Mouse (Mus musculus): Measurements from ENCODE around the gene Rsph10b.

Gene Rsph10b

DNA sequence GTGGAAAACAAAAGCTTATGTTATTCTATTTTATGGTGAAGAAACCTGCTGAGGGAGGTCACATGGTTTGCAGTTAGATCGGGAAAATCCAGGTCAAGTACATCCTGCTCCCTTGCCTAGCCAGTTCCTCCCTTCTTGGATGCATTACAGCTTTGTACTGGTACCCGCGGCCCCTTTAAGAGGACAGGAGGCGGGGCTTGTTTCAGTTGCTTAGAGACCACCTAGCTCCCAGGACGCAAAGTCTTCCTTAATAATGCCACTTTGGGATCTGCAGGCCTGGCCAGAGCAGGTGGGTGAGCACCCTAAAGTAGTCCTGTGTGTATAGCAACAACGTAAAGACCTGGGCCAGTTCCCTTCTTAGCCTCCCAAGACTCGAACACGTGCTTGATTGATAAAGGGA is at the start of gene Rsph10b:
Gene Rsph10b (plus strand): TSS at position 205 of the 400 bp plus-strand sequence.
- no peak for DNase-seq (ENCODE audit: low read depth, low spot score)

DNA sequence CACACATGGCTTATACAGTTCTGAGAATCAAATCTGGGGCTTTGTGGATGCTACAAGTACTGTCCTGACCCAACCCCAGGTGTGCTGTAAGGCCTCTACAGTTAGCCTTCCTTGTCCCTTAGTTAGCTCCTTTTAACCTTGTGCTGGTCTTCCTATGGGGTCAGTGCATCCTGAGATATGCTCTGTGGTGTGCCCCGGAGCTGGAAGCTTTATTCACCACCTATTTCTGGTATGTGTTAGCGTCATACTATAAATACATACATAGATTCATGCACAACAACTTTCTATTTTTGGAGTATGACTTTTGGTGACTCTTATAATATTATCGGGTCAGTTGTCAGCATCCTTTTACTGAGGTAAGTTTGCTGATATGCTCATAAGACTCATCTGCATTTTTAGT is 47.6 kb upstream of the Rsph10b start:
- DNase-seq (ENCODE audit: low read depth, low spot score) = no peak

DNA sequence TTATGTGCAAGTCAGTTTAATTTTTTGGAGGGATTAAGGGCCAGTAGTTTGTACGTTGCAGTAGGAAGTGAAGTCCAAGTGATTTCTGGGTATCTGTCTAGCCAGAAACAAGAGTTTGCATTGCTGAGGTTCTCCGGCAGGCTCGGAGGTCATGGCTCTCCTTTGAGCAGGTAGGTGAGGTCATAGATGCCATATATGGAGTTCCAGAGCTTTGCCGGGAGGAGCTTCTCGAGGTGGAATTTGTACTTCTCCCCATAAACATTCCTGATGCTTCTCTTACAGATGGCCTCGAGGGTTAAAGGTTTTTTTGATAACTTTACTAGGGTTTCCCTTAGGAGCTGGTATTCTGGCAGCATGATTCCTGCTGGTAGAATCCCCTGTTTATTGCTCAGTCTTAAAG is 42.1 kb upstream of the Rsph10b start:
- no peak for DNase-seq (ENCODE audit: low read depth, low spot score)

DNA sequence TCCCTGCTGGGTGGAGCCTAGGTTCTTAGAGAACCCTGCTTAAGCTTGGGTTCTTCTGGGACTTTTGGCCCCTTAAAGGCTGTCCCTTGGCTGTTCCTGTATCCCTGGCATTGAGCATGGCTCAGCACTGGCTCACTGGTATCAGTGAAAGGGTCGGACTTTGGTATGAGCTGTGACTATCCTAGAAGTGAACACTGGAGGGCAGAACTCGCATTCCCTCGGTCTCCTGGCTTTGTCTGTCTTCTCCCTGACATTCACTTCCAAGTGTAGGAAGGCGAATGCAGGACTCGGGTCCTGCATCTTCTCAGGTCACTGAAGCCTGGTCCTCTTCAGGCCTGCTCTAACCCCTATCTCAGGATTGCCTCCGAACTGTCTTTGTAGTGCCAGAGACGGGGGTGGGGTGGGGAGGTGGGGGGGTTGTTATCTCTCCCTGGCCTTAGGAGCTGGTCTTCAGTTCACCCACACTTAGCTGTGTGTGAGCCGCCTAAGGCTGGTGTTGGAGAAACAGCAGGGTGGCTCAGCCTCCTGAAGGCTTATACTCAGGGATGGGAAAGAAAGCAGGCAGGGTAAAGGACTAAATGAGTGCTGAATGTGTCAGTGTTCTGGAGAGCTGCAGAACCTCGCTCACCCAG is 40.5 kb upstream of the Rsph10b start:
- DNase-seq (ENCODE audit: low read depth, low spot score) = no peak

DNA sequence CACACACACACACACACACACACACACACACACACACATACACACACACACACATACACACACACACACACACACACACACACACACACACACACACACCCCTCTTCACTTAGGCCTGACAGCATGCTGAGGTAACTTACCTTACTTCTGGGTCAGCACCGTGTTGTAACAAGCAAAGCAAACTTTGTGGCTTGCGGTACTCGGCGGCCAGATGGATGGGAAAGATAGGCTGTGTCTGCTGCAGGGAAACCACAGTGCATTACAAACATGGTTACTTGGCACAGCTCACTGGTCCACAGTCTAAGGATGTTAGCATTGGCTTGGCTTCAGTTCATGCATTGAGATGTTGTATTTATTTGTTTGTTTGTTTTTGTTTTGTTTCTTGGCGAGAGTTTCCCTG is 39.4 kb upstream of the Rsph10b start:
- DNase-seq (ENCODE audit: low read depth, low spot score) = no peak

DNA sequence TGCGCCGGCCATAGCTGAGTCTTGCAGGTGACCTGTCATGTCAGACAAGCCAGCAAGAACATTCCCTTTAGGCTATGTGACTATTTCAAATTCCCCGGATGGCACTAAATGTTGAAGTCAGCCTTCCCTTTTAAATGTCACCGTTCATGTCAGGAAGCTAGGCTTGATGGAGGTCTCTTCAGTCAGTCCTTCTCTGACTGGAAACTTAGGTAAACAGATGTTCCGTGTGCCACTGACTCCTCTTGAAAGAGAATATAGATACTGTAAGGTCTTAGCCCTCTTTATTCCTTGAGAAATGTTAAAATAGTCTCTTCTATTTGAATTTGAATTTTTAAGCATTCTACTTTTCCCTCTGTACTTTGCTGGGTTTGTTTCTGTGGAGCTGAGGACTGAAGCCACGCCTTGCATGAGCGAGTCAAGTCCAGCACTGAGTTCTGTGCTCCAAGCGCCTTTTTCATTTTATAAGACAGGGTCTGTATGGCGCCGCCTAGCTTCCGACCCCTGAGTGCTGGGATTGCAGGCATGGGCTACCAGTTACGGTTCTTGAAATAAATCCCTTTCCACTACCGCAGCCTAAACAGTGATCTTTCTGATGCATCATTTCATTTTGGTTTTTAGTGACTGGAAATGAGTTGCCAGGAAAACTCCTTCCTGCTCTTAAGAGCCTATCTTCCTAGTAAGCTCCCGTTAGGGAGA is 35.1 kb upstream of the Rsph10b start, which contains the start of gene Ankrd61:
Gene Ankrd61 (minus strand): TSS at position 51 of the 696 bp plus-strand sequence.
- DNase-seq (ENCODE audit: low read depth, low spot score) = no peak

DNA sequence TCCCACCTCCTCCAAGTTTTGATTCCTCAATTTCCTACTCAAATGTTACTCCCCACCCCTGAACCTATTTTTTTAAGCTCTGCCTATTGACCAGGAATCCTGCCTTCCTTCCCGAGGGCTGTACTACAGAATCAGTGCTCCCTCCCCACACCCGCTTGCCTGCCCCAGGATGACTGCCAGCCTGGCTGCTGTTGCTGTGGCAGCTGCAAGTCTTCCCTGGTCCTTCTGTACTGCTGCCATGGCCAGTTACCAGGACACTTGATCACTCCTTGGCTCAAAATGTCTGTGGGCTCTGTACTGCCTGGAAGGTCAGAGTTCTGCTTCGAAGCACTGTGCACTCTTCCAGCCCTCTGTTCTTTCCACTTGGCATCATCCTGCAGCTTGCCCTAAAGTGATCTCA is 30.7 kb upstream of the Rsph10b start:
- peak; percentile 94 for DNase-seq (ENCODE audit: low read depth, low spot score)

DNA sequence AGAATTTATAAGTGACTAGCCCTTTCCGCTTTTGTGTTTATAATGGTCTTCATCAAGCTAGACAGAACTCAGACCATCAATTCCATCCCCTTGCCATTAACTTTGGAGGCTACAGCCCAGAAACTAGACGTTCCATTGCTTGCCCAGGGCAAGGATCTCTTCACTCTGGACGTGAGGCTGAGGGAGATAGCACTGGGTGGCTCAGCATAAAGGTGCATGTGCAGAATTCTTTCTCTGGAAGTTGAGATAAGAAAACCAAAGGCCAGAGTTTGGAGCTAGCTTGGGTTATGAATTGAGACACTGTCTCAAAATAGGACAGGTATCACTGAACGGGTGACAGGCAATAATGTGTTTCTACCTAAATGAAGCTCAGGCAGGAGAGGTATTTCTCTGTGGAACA is 29.0 kb upstream of the Rsph10b start:
- DNase-seq (ENCODE audit: low read depth, low spot score) = no peak

DNA sequence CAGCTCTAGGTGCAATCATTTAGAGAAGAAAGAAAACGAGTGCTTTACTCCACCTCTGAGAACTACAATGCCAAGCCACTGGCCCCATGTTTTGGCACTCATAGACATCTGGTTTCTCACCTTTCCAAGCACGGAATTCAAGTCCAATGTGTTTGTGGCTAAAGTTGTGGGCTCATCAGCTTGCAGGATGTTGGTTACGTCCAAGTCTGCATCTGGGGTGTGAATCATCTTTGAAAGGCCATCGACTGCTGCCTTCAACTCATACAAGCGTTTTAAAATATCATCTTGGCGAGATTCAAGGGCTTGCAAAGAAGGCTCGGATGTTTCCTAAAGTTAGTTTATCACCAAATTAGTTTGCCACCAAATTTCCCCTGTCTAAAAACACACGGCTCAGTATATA is 26.4 kb upstream of the Rsph10b start:
- DNase-seq (ENCODE audit: low read depth, low spot score) = peak; percentile 58

DNA sequence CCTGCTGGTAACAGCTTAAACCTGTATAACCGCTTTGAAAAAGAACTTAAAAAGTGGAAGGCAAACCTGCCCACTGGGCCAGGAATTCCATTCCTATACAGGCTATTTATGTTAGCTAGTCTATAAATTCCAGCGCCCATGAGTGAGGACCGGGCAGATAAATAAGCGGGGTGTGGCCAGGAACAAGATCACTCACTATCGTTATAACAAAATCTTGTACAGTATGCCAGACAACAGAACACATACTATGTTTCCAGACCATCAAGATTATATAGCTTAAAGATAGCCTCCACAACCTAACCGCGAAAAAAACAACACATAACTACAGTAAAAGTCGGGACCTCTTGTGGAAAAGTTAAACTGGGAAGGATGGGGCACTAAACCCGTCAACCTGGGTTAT is 23.9 kb upstream of the Rsph10b start:
- no peak for DNase-seq (ENCODE audit: low read depth, low spot score)

DNA sequence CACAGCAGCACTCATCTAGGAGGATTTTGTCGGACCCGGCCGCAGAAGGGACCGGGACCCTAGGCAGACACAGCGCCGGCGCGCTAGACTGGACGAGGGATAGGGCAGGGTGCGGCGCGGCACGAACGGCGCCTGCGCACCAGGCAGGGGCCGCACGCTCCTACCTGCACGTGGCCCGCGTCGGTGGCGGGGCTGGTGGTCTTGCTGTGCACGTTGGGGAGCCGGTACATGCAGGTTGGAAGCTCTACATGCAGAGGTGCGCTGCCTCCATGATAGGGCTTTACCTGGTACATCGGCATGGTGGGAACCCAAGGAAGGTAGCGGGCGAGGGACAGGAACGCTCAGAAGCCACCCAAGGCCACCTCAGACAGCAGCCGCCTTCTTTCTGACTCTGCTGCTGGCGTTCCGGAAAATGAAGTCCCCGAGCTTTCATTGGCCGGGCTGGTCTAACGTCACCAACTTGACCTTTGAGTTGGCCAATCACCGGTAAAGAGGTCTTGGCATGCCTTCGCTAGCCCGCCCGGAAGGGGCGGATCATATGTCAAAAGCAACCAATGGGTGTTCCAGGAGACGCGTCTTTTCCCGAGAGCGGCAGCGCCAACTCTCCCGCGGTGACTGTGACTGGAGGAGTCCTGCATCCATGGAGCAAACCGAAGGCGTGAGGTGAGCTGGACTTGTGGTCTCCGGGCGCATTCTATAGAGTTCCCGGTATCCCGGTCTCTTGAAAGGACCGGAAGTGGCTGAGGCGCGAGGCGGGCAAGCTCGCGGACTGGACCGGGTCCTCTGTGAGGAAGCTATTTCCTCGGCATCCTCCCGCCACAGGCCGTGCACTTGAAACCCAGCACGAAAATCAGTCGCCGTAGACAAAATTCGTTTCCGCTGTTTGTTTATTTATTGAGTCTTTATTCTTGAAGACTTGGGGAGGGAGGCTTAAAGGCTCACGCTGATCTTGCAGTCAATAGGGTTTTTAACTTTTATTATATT is 23.1 kb upstream of the Rsph10b start, which contains the start of the genes Aimp2 and Pms2:
Gene Aimp2 (minus strand): TSS at position 431 of the 984 bp plus-strand sequence.
Gene Pms2 (plus strand): TSS at position 548 of the 984 bp plus-strand sequence.
- peak; percentile 97 for DNase-seq (ENCODE audit: low read depth, low spot score)

DNA sequence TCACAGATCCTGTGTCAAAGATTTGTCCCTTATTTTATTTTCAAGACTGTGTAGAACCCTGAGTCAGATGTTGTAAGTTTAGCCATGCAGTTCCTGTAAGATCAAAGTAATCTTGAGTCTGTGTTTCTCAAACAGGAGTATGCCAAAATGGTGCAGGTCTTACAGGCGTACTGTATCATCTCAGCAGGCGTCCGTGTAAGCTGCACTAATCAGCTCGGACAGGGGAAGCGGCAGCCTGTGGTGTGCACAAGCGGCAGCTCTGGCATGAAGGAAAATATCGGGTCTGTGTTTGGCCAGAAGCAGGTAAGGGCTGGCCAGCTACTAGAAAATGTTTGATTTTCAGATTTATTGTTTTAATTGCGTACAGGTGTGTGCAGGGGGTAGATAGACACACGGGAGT is 16.6 kb upstream of the Rsph10b start:
- no peak for DNase-seq (ENCODE audit: low read depth, low spot score)

DNA sequence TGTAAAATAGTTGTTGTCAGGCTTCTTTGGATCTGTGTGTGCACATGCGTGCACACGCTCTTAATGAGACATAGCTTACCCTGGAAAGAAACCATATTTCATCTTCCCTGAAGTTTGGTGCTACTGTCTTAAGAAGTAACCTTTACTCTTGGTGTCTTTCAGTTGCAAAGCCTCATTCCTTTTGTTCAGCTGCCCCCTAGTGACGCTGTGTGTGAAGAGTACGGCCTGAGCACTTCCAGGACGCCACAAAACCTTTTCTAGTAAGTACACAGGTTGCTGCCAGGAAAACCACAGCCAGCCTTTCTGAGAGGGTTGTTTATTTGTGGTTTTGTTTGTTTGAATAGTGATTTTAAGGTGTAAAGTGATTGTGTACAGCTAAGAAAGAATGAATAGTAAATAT is 15.4 kb upstream of the Rsph10b start:
- peak; percentile 50 for DNase-seq (ENCODE audit: low read depth, low spot score)

DNA sequence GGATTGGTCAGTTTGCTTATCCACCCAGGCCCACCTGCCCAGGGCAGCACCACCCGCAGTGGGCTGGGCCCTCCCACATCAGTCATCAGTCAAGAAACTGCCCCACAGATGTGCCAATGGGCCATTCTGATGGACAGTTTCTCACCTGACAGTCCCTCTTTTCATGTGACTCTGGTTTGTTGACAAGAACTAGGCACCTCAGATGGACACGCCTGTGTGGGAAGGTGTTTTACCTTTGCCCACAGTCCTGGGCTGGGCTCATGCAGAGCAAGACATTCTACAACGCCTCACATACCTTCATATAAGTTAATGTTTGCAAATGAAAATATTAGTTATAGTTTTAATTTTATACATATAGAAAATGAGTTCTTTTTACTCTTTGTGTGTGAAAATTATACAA is 14.7 kb upstream of the Rsph10b start:
- DNase-seq (ENCODE audit: low read depth, low spot score) = no peak

DNA sequence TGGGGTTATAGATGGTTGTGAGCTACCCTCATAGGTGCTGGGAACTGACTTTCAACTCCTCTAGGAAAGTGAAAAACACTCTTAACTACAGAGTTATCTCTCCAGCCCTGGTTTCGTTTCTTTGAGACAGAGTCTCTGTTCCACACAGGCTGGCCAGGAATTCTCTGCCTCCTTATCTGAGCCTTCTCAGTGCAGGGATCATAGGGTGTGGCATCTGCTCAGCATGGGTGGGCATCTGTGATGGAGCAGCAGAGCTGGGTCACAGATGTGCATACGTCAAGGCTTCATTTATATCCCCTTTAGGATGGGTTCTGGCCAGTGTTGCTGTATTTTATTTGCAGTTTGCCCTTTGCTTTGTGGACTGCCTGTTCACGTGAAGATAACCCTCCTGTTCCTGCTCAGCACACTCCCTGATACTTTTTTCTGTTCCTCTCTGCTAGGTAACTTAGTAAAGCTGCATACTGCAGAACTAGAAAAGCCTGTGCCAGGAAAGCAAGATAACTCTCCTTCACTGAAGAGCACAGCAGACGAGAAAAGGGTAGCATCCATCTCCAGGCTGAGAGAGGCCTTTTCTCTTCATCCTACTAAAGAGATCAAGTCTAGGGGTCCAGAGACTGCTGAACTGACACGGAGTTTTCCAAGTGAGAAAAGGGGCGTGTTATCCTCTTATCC is 7.9 kb upstream of the Rsph10b start:
- no peak for DNase-seq (ENCODE audit: low read depth, low spot score)

DNA sequence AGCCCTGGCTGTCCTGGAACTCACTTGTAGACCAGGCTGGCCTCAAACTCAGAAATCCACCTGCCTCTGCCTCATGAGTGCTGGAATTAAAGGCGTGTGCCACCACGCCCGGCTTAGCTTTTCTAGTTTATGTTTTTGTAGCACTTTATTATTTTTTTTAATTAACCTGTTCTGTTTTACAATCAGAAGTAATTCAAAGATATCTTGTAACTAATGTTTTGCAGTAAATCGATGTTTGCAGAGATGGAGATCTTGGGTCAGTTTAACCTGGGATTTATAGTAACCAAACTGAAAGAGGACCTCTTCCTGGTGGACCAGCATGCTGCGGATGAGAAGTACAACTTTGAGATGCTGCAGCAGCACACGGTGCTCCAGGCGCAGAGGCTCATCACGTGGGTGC is 5.0 kb upstream of the Rsph10b start, which contains the start of gene Gm42421:
Gene Gm42421 (plus strand): TSS at position 301 of the 400 bp plus-strand sequence.
- DNase-seq (ENCODE audit: low read depth, low spot score) = no peak

DNA sequence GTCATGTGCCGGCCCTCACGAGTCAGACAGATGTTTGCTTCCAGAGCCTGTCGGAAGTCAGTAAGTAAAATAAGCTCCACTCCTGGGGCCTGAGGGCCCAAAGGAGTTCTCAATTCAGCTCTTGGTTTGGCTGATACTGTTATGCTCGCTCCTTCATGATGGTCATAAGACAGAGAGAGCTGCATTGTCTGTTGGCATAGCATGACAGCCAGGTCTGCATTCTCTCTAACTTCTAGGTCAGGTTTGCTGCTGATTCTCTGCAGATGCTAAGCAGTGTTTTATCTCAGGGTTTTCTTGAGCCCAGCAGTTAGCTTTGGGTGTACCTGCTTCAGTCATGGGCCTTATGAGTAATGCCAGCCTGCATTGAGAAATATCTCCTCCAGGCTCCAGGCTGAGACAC is 3.5 kb upstream of the Rsph10b start:
- DNase-seq (ENCODE audit: low read depth, low spot score) = no peak

DNA sequence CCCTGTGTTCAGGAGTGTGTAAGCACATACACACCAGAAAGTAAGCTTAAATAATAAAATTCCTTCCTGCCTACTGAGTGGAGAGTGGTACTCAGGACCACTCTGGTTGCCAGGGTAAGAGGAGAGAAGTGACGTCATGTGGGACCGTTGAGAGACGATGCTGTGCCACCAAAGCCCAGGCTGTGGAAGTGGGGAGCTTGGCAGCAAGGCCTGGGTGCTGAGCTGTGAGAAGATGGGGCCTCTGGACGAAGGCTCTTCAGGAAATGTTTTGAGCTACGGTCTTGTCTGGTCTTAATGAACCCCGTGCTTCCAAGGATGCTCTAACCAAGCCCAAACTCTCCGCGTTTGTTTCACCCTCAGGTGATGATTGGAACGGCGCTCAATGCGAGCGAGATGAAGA is 2.2 kb upstream of the Rsph10b start:
- no peak for DNase-seq (ENCODE audit: low read depth, low spot score)

DNA sequence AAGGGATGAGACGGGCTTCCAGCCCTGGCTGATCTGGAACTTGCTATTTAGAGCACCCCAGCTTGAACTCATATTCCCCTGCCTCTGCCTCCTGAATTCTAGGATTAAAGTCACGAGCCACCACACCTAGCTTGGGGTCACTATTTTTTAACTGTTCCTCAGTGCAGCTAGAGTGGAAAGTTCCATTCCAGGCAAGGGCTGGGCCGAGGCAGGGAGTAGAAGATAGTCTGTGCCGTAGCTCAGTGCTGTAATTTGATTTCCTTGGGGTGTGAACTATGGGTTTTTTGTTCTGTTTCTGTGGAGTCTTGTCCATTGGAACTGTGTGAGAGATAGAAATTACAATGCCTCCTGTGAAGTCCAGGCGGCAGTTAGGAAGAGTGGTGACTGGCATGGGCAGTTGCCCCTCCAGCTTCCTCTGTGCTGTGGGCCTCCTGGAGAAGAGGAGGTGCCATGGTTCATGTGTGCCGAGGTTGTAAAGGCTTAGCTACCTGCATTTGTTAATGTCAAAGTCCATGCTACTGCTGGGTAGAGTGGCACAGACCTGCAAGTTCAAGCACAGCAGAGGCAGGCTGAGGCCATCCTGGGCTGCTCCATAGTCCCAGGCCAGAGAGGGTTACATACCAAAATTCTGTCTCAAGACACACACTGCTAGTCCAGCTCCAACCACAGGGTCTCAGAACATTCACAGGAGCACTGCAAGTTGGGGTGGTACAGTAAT is 813 bp upstream of the Rsph10b start:
- no peak for DNase-seq (ENCODE audit: low read depth, low spot score)

DNA sequence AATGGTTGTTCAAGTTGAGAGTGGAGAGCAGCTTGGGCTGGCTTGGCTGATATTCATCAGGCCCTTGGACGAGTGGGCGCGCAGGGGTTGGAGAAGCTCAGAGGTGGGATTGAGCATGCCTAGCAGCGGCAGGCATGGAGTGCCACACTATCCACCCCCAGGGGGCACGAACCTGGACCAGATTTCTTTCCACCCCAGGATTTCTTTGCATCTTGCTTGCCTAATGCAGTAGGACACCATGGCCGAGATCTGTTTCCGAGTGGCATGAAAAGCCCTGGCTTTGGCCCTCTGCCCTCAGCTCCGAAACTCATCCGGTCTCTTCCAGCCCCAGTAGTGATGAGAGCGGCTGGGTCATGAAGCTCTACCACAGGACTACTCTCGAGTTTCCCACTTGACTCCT is 579 bp downstream of the Rsph10b start:
- no peak for DNase-seq (ENCODE audit: low read depth, low spot score)

DNA sequence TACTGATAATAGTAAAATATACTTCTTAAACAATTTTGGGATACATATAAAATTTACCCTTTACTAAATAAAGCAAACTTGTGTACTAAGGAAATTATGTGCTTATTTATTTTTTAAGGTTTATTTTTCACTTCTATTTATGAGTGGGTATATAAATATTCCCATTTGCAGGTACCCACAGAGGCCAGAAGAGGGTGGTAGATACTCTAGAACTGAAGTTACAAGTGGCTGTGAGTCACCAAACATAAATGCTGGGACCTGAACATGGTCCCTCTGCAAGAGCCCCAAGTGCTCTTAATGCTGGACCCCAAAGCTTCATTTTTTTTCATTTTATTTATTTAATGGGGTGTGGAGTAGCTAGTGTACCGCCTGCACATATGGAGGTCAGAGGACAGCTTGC is 1.0 kb downstream of the Rsph10b start:
- DNase-seq (ENCODE audit: low read depth, low spot score) = no peak
